Mouse (Mus musculus): ENCODE data around the gene Pard3.

Gene Pard3

DNA sequence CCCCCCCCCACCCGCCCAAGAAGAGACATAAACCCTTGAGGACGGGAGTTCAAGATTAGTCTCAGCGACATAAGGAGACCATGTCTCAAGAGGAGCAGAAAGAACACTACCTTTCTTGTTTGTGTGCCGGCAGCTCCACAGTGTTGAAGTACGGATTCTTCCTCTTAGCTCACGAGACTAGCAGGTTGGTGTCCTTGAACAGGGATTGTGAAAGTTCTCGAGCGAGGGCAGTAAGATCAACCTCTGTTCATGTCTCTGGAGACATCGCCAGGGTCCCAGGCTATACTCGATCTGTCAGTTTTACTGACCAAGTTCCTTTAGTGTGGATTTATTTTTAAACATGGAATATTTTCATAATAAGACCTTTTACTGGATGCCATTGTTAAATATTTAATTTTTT is 224.1 kb downstream of the Pard3 start:
- DNase-seq (ENCODE audit: low read depth, low spot score) = no peak

- no peak for DNase-seq (ENCODE audit: low read depth, low spot score)
These were observed 228.6 kb downstream of the Pard3 start for GRCm38 (mm10) chr8:127292307-127292706.

DNA sequence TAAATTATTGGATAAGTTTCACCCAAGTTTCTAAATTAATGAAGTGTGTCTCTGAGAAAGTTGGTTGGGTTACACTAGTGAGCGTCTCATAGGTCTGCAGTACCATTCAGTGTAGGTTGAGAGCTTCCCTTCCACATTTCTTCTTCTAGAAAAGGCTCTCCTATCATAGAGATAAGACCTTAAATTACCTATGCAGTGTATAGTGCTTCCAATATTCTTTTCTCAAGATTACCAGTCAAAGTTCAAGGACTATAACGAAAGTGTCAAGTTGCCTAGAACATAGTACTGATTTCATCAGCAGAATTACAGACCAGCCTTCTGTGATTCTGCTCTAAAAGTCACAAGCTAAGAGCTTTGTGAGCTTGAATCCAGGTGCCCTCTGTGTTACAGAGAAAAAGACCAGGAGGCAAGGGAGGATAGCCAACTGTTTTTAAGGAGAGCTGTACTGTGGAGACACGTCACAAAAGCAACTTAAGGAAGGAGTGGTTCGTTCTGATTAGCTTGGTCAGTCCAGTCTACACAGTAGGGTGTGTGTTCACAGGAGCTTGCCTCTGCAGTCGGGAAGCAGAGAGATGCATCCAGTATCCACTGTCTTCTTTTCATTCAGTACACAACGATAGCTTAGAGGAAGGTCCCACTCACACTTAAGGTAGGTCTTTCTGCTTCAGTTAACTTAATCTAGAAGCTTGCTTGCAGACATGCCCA is 229.5 kb downstream of the Pard3 start:
- no peak for DNase-seq (ENCODE audit: low read depth, low spot score)

DNA sequence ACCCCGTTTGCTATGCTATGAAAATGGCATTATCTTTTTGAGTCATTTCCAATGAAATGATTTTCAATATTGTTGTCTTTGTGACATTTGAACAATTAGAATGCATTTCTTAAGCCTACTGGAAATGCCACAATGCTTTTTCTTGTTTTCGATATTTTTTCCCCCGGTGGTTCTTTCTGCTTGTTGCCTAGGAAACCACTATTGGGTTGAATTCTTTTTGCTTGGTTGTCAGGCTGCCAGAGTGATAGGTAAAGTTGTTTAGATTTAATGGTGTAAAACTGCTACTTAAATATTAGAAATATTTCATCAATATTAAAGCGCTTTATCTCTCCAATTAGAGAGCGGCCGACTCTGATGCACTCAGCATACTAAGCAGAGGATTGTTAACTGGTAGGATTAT is 230.4 kb downstream of the Pard3 start:
- DNase-seq (ENCODE audit: low read depth, low spot score) = peak; percentile 36

DNA sequence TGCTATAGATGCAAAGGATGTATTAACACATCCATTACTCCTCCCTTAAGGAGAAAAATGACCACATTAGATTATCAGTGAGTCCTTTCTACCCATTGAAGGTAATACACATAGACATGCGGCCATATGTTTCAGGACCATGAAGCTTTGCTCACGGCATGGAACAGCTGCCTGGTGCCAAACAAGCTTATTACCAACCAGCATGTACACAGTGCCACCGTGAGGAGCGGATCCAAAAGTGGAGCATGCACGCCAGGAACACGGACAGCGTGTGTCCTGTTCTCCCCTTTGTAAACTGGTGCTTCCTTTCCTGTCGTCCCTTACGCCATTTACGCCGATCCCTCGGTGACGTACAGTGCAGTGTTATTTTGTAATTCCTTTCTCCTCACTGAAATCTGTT is 232.2 kb downstream of the Pard3 start:
- no peak for DNase-seq (ENCODE audit: low read depth, low spot score)

DNA sequence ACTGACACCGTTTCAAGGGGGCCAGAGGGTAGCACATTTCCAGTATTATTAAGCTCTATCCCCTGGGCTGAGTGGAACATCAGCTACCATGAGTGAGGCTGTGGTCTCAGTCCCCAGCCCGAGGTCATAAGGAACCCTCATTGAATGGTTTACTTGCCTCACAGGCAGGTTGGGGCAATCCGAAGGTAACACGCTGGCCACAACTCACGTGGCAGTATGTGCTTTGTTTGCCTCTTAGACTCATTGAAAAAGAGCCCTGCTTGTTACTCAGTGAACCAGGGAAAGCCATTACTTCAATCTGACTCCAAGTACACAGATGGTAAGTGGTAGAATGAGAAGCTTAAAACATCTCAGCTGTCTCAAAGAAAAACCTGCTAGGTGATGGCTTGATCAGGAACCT is 236.8 kb downstream of the Pard3 start:
- no peak for DNase-seq (ENCODE audit: low read depth, low spot score)

- DNase-seq (ENCODE audit: low read depth, low spot score) = no peak
These were observed 239.3 kb downstream of the Pard3 start for GRCm38 (mm10) chr8:127302847-127303445.

GRCm38 (mm10) chr8:127307026-127307425 is 243.3 kb downstream of the Pard3 start:
- DNase-seq (ENCODE audit: low read depth, low spot score) = no peak

GRCm38 (mm10) chr8:127309363-127309762 is 245.7 kb downstream of the Pard3 start:
- DNase-seq (ENCODE audit: low read depth, low spot score) = no peak

DNA sequence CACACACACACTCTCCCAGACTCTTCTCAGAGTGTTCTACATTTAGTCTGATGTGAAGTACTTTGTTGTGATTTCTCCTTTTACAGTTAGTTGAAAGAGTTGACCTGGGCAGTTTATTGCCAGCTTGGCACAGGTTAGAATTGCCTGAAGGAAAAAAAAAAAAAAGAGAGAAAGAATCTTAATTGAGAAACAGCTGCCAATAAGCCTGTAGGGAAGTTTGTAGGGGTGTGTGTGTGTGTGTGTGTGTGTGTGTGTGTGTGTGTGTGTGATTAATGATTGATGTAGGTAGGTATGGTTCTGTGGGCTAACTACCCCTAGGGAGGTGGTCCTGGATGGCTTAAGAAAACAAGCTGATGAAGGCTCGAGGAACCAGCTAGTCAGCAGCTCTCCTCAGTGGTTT is 252.1 kb downstream of the Pard3 start:
- no peak for DNase-seq (ENCODE audit: low read depth, low spot score)

- DNase-seq (ENCODE audit: low read depth, low spot score) = no peak
These were observed 254.2 kb downstream of the Pard3 start for GRCm38 (mm10) chr8:127317914-127318313.

- DNase-seq (ENCODE audit: low read depth, low spot score) = no peak
These were observed 254.9 kb downstream of the Pard3 start for GRCm38 (mm10) chr8:127318377-127319159.

- no peak for DNase-seq (ENCODE audit: low read depth, low spot score)
These were observed 257.2 kb downstream of the Pard3 start for GRCm38 (mm10) chr8:127320930-127321329.

DNA sequence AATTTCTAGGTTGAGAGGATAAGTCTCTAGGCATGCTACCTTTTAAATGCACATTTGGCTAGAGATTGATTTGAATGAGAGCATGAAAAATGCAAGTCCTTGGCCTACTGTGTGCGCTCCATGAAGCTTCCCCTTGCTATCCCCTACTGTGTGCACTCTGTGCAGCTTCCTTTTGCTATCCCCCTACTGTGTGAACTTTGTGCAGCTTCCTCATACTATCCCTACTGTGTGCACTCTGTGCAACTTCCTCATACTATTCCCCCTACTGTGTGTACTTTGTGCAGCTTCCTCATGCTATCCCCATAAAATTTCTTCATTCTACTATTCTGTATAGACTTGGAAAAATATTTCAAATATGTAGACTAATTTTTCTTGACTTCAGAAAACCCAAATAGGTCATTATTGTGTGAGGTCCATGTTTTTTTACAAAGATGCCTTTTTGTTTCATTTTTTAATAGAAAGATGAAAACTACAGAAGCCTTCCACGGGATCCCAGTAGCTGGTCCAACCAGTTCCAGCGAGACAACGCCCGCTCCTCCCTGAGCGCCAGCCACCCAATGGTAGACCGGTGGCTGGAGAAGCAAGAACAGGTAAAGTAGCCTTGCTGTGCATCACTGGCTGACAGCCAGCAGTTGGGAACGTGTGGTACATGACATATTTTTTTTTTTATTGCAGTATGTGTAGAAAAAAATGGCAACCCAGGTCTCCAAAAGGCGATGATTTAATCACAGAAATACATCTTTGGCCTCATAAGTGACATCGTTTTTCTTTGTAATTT is 260.1 kb downstream of the Pard3 start:
- DNase-seq (ENCODE audit: low read depth, low spot score) = no peak

- DNase-seq (ENCODE audit: low read depth, low spot score) = no peak
These were observed 261.3 kb downstream of the Pard3 start for GRCm38 (mm10) chr8:127324836-127325570.

DNA sequence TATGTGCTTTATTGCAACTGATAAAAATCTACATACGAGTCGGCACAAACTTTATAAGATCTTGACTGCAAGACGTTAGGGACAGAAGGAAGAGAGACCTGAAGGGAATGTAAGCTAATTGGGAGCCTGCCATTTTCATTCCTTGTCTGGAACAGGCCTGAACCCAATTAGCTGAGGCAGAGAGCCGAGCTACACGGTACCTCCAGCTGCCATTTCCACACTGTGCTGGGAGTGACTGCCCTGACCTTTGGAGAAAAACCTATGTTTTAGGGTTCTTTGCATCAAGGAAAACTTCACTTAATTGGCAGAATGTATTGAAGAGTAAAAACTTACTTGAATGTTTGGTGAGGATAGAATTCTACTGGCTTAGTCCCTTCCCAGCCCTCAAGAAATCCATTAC is 262.1 kb downstream of the Pard3 start:
- DNase-seq (ENCODE audit: low read depth, low spot score) = no peak

DNA sequence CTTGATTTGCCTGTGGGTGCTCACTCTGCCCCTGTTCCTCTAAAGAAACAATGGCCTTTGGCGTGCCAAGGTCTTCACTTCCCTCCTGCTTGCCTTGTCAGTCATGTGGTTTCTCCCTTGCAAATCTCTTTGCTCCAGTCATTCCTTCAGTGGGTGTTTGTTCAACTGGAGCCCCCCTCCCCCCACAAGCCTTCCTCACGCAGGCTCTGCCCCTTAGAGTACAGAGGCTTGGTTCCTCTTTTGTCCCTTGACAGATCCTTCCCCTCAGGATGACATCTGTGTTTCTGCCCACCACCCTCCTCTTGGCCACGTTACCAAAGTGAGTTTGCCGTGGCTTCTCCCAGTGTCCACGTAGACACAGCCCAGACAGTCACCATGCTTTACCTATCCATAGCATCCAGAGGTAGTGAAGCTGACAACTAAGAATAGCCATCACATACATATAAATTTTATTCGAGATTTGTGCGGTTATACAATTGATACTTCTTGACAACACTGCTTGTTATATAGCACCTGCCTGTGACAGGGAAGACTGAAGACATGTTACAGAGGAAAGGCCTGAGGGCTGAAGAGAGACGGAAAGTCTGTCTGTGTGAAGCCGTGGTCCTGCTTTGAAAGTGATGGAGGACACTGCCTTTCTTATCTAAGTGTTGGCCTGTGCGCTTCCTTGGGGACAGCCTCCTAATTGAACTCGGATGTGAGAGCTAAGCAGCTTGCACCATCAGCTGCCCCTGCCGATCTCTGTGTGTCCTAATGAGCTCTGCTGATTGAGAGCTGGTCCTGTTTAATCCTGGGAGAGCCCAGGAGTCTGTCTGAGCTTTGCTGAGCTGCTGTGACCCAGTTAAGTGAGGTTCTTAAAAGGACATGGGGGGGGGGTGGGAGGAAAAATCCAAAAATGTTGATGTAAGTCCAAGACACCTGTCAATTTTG is 266.8 kb downstream of the Pard3 start:
- no peak for DNase-seq (ENCODE audit: low read depth, low spot score)

DNA sequence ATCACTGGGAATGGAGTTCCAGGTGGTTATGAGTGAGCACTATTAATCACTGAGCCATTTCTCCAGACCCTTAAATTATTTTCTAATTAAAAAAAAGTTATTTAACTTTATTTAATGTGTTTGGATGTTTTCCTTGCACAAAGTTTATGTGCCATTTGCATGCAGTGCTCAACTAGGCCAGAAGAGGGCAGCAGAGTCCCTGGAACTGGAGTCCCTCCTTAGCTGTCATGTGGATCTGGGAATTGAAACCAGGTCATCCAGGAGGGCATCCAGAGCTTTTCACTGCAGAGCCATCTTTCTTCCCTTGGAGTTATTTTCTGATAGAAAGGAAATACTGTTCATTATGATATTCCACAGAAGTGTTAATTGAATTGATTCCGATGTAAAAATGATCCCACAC is 268.1 kb downstream of the Pard3 start:
- no peak for DNase-seq (ENCODE audit: low read depth, low spot score)

DNA sequence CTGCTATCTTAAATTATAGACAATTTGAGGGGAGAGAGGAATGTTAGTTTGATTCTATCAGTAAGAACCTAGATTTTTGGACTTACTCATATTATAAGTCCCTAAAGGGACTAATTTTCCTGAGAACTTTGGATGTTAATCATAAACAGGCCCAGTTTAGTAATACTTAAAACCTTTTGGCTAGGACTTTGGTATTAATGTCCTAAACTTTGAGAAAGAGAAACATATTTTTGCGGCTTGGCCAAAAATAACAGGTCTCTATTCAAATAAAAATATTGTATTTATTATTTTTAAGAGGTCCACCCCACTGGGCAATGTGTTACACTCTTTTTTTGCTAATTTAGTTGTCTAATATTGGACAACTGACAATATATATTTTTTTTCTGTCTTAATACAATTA is 271.5 kb downstream of the Pard3 start:
- DNase-seq (ENCODE audit: low read depth, low spot score) = no peak

DNA sequence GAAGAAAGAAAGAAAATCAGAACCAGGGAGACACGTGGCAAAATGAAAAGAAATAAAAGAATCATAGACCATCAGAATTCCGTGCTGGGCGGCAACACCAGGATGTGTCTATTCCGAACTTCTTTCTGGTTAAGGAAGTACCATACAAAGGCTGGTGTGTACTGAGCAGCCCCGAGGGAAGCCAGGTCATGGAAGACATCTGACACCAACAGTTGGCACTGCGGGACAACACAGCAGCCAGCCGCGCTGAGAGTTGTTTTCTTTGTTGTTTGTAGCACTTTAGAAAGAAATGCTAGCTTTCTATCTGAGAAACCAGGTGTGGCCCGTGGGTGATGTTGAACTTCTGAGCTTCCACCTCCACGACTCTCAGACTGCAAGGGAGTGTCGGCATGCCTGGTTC is 274.5 kb downstream of the Pard3 start:
- no peak for DNase-seq (ENCODE audit: low read depth, low spot score)
